Mouse (Mus musculus) thymus, postnatal 10 days (tissue): Measurements from ENCODE around the gene C2cd4a.

Source experiments
- DNase-seq, 2 experiments: peaks; one replicate each; pipeline ENCODE4 v3.0.0; 2021; ENCODE audit warnings: low spot score in 2 of 2

Gene C2cd4a

GRCm38 (mm10) chr9:67832046-67832605 lies at the start of gene C2cd4a:
Gene C2cd4a (minus strand): TSS chr9:67832330.
- DNase-seq = no peak

- no peak for DNase-seq
Measured at GRCm38 (mm10) chr9:67878197-67878769, 46.2 kb upstream of the C2cd4a start.

- no peak for DNase-seq
Measured at GRCm38 (mm10) chr9:67877081-67877718, 45.1 kb upstream of the C2cd4a start.

GRCm38 (mm10) chr9:67875337-67875736 lies 43.2 kb upstream of the C2cd4a start:
- peak in 1 of 2 experiments; percentile 44 for DNase-seq

GRCm38 (mm10) chr9:67874522-67875222 lies 42.5 kb upstream of the C2cd4a start:
- DNase-seq = no peak

DNA sequence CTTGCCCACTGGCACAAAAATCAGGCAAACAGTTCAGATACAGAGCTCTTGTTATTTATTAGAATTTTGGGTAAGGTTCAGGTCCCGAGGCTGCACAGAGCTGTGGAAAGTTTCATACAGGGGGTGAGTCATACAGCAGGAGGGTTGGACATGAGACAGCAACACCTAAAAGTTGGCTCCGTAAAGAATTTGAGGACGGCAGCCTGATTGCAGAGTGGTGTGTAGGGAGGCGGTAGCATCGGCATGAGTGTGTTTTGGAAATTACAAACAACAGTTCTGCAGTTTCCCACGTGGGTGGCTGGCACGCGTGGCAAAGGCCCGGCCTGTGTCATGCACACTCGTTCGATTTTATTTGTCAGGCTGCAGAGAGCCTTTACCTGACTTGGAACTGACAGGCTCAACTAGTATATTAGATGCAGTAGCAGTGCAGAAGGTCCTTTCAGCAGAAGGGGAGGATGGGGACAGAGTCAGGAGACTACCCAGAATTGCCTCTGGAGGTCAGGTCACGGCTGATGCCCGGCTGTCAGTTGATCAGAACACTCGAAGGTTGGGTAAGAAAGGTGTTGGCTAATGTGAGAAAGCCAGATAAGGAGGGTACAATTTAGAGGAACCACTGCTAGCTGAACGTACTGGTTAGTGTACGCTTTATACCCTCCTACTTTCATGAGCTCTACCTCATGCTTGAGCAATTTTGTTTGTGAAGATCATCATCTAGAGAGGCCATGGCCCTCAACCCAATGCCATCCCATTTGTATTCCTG lies 37.7 kb upstream of the C2cd4a start:
- no peak for DNase-seq

DNA sequence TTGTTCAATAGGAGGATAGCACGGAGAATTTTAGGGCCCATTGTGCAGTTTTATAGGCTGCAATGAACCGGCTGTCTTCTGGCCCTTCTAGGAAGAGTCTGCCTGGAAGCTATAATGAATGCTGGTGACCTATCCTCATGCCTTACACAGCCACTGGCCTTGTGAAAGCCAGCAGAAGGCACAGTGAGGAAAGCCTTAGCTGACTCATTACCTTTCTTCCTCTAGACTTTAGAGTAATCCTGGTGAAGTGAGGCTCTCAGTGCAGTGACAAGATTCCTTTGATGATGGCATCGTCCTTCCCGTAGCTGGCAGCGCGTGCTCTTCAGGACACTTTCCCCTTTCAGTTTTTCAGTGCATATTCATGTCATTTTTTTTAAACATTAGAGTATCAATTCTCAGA lies 35.3 kb upstream of the C2cd4a start:
- no peak for DNase-seq

DNA sequence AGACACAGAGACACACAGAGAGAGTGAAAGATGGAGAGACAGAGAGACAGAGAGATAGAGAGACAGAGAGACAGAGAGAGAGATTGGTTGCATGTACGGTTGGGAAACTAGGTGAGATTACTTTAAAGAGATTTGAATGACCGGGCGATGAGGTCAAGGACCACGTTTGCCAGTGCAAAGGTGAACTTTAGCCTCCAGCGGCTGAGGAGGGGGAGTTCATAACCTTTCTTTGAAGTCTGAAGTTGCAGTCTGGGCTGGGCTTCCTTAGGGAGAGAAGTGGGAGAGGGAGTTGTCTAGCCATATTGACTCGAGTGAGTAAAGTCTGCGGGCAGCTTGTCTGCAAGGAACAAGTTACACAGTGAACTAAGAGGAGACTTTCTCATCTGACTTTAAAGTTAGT lies 33.3 kb upstream of the C2cd4a start:
- DNase-seq = no peak

DNA sequence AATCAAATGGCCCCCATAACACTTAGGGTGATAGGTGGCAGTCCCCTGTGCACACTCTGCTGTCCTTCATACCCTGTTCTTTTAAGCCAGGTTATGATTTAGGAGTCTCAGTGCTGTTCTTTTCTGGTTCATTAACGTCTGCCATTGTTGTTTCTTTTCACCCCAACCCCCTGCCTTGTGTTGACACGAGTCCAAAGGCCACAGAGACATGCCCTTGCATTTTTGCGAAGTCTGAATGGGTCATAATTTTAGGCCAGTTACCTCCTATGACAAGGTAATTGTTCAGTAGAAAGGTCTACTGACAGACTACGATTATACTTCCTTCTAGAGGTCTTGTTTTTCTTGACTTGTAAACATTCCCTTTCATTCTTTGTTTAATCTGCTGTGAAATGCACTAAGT lies 31.9 kb upstream of the C2cd4a start:
- no peak for DNase-seq

DNA sequence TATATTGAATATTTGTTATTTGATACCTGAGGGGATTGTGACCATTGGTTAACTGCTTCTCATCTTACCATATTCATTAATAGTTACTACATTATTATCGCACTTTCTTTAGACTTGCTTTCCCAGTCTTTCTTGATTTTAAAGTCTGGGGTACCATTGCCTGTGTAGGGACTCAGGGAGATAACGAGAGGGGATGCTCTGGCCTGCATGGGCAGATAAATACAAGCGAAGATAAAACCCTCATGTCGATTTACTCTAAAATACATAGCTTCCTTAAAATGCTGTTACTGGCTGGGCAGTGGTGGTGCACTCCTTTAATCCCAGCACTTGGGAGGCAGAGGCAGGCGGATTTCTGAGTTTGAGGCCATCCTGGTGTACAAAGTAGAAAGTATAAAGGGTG lies 31.2 kb upstream of the C2cd4a start:
- DNase-seq = no peak

DNA sequence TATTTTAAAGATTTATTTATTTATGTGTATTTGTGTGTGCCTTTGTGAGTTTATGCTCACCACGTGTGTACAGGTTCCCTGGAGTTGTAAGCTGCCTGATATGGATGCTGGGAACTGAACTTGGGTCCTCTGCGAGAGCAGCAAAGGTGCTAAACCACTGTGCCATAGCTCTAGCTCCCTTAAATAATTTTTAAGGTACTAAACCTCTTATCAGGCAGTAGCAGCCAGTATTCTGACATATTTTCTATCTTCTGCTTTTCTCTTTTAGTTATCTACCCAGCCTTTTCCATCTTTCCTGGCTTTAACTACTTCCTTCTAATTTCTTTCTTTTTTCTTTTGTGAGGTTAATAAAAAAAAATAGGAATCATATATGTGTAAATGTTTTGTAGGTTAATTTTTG lies 28.1 kb upstream of the C2cd4a start:
- no peak for DNase-seq

- peak in 1 of 2 experiments; percentile 26 for DNase-seq
Measured at GRCm38 (mm10) chr9:67851150-67851549, 19.0 kb upstream of the C2cd4a start.

GRCm38 (mm10) chr9:67849846-67850245 lies 17.7 kb upstream of the C2cd4a start:
- no peak for DNase-seq

GRCm38 (mm10) chr9:67849397-67849796 lies 17.3 kb upstream of the C2cd4a start:
- no peak for DNase-seq

GRCm38 (mm10) chr9:67847606-67848005 lies 15.5 kb upstream of the C2cd4a start:
- DNase-seq = no peak

- DNase-seq = no peak
Measured at GRCm38 (mm10) chr9:67846089-67846488, 14.0 kb upstream of the C2cd4a start.

- peak; percentile 48 to 60 for DNase-seq
Measured at GRCm38 (mm10) chr9:67845648-67846047, 13.5 kb upstream of the C2cd4a start.

DNA sequence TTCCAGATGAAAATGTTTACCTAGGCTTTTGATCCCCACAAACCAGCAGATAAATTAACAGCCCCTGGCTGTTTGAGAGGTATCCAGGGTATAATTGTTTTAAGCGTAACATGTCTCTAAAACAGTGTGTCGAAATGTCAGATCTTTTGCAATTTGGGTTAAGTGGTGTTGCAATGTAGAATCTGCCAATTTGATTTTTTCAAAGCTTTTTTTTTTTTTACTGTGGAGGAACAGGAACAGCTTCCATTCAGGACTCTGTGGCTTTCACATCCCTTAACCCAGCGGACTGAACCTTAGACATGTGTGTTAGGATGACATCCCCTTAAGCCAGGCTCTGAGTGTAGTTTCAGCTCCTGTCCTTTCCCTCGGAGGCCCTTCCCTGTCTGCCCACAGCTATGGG lies 12.9 kb upstream of the C2cd4a start:
- no peak for DNase-seq

DNA sequence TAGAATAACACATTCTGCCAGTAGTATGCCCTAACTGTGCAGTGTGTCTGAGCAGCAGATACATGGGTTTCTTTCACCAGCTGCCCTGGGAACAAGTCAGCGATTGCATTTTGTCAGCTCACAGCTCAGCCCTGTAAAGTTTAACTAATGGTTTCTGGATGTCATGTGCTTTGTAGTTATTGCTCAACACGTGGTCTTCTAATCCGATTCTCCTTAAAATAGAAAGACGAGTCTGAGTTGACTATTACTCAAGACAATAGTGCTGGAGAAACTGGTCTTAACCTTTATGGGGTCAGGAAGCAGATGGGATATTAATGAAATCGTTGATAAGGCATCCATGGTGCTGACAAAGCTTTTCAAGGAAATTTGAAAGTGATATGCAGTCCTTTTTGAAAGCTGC lies 10.7 kb upstream of the C2cd4a start:
- no peak for DNase-seq

GRCm38 (mm10) chr9:67839981-67840859 lies 8.1 kb upstream of the C2cd4a start, which contains the start of gene Vps13c:
Gene Vps13c (plus strand): TSS chr9:67840396.
- peak; percentile 79 to 80 for DNase-seq

DNA sequence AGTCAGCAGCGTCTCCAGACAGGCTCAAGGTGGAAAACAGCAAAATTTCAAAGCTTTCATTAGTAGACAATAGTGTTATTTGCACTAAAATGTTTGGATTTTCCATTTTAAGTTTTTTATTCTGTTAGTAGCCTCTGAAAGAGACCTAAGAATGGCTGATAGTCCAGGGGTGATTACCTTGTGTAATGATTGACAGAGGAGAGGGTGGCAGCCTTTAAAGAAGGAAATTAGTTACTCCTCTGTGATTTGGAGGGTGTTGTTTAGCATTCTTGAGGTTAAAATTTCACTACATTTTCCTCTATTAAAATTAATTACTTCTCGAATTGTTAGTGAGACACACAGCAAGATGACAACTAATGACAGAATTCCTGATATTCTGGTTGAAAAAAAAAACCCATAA lies 5.2 kb upstream of the C2cd4a start:
- no peak for DNase-seq
